Mouse (Mus musculus) lung, postnatal 0 days (tissue): Measurements from ENCODE around the gene Gm15217. TPM values are rescaled to one million over a fixed set of nuclear protein-coding genes. Genes with fewer than 3 reads are reported as not detected.

Source experiments
- ATAC-seq: fragments of 200-750 bp; cut with Nextera tagmentation; 2 replicates; pipeline ENCODE4 v1.8.0; 2017; ENCODE audit warnings: moderate library complexity
- DNase-seq: peaks from one replicate; pipeline ENCODE4 v3.0.0-alpha.2; 2016; ENCODE audit warnings: low spot score
- H3K27ac ChIP-seq: fragments of 300-500 bp; sonication (generic); 2 replicates; pipeline ENCODE4 v1.5.1; 2014; ENCODE audit warnings: antibody characterized with exemption, mild to moderate bottlenecking, low read length, mixed read lengths
- H3K27me3 ChIP-seq: fragments of 300-500 bp; sonication (generic); replicated peaks from 2 replicates; pipeline ENCODE4 v1.6.1; 2014; ENCODE audit warnings: low read length, mixed read lengths; ENCODE audit not compliant: insufficient read depth
- H3K36me3 ChIP-seq: fragments of 300-500 bp; sonication (generic); 2 replicates; pipeline ENCODE4 v1.6.1; 2014; ENCODE audit warnings: low read length, mixed read lengths; ENCODE audit not compliant: insufficient read depth
- H3K4me1 ChIP-seq: fragments of 300-500 bp; sonication (generic); 2 replicates; pipeline ENCODE4 v1.6.1; 2014; ENCODE audit warnings: antibody characterized with exemption, low read depth, low read length, mixed read lengths; ENCODE audit not compliant: insufficient read depth
- H3K4me2 ChIP-seq: fragments of 300-500 bp; sonication (generic); replicated peaks from 2 replicates; pipeline ENCODE4 v1.6.1; 2014; ENCODE audit warnings: low read depth, mild to moderate bottlenecking, low read length, moderate library complexity, mixed read lengths
- H3K4me3 ChIP-seq: fragments of 300-500 bp; sonication (generic); 2 replicates; pipeline ENCODE4 v1.5.1; 2014; ENCODE audit warnings: low read depth, low read length
- H3K9ac ChIP-seq: fragments of 300-500 bp; sonication (generic); replicated peaks from 2 replicates; pipeline ENCODE4 v1.6.1; 2014; ENCODE audit warnings: low read depth, mild to moderate bottlenecking
- H3K9me3 ChIP-seq: fragments of 300-500 bp; sonication (generic); 2 replicates; pipeline ENCODE4 v1.6.1; 2016; ENCODE audit warnings: low read length, mixed read lengths
- CTCF ChIP-seq: IDR thresholded peaks from 2 replicates; pipeline ENCODE4 v1.5.1; 2016; ENCODE audit warnings: antibody characterized with exemption, mild to moderate bottlenecking
- EP300 ChIP-seq: IDR thresholded peaks from 2 replicates; pipeline ENCODE4 v1.6.1; 2016; ENCODE audit warnings: antibody characterized with exemption, mild to moderate bottlenecking, control low read depth
- WGBS: fragments of 180-500 bp; shearing (Covaris S2); extraction: QIAGEN DNeasy Blood & Tissue Kit; methylation state at CpG from one replicate; pipeline ENCODE4 v1.1.7; 2014; 5-methylcytosine and 5-hydroxymethylcytosine counted together
- polyA plus RNA-seq: library from polyadenylated mRNA; unstranded; fragments of >200 nt; fragmentation: Nextera tagmentation; extraction: Ambion mirVana; gene quantifications from 2 replicates; pipeline ENCODE4 v1.2.1, GENCODE M21; 2015

Gm15217 gene
- polyA plus RNA-seq, 1 experiment from 2014 or later: 0.76 TPM

DNA sequence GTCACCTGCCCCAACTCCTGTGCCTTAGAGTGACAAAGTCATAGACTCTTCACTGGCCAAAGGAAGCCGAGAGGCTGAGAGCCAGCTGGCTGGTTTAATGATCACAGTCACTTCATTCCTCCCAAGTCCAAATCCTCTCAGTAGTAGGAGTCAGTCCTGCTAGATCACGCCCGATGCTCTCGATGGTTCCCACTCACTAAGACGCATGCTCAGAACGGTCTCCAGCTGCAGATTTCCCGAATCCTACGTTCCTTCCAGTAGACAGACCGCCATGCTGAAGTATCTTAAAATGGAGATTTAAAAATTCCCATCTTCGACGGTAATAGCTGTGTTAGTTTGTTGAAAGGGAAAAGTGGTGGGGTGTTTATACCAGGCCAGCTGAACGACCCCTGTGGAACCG is 48.0 kb downstream of the Gm15217 start:
- H3K27me3 ChIP-seq: no peaks in the 10 kb centered on the region
- ATAC-seq (no peak), DNase-seq (no peak)

DNA sequence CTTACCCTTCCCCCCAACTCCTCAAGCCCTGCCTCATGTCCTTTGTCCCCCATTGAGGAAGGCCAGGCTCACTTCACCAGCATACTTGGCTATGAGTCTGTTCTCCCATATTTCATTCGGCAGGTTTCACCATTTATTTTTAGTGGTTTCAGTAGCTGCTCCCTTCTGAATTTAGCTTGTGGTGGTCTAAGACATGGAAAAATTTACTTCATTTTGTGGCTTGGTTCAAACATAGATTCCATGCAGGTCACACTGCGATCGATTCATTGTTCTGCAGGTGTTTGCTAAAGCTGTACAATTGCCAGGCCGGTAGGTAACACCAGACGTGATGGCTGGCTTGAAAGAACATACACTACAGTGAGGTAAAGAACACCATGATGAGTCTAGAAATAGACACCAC is 51.0 kb downstream of the Gm15217 start:
- Histone ChIP-seq H3K27ac (no peak overlapping the region), H3K4me2 (no peak overlapping the region), H3K9ac (no peak overlapping the region), H3K4me1 (no peaks in the 10 kb centered on the region), H3K9me3 (no peaks in the 10 kb centered on the region), H3K27me3 (no peaks in the 10 kb centered on the region), H3K36me3 (no peaks in the 10 kb centered on the region), H3K4me3 (no peak overlapping the region)
- ATAC-seq (no peak), DNase-seq (no peak)
- WGBS: 91% methylated on average over 5 of the region's 5 CpGs
- TF ChIP-seq CTCF (no peak), EP300 (no peak)

More for the DNA sequence above, 48.0 kb downstream of the Gm15217 start:
- H3K9me3 ChIP-seq: no peaks in the 10 kb centered on the region
- no peak overlapping the region for H3K4me3 ChIP-seq
- TF ChIP-seq EP300 (no peak), CTCF (no peak)
- no peaks in the 10 kb centered on the region for H3K4me1 ChIP-seq
- H3K36me3 ChIP-seq: no peaks in the 10 kb centered on the region
- H3K4me2 ChIP-seq: no peak overlapping the region
- no peak overlapping the region for H3K9ac ChIP-seq
- 85% methylated on average over 13 of the region's 13 CpGs for WGBS
- H3K27ac ChIP-seq: no peak overlapping the region

Other genes with a start within 250 kb of the Gm15217 start
- 34.3 and 42.7 TPM in 2 replicates for gene Bmp4, start 11.3 kb downstream of the Gm15217 start, polyA plus RNA-seq